In genomic region chr8:70609849-70610795, GRCm38 (mm10) we compare ENCODE assay signal across 7 mouse cellular contexts. TPM values are rescaled to one million over a fixed set of nuclear protein-coding genes. Genes with fewer than 3 reads are reported as not detected.
A peak's percentile ranks its signal among the peaks of the same experiment; 100 is the strongest.
DNase-seq lines count a peak whose midpoint lies in the region; ATAC-seq lines count a peak whose summit lies in the region.

No protein-coding gene starts in this region.

- 1% methylated on average over 45 of the region's 45 CpGs for WGBS in embryonic facial prominence, embryonic 10.5 days
- WGBS in intestine, embryonic 16.5 days, result under 1% methylated on average over 43 of the region's 45 CpGs
- WGBS in limb, embryonic 12.5 days, result under 1% methylated on average over 43 of the region's 45 CpGs
- WGBS in midbrain, embryonic 13.5 days, result under 1% methylated on average over 43 of the region's 45 CpGs

- H3K27ac ChIP-seq in embryonic facial prominence, embryonic 10.5 days (replicated peaks), result peak overlapping the region; percentile 97
- H3K27ac ChIP-seq in intestine, embryonic 16.5 days (ENCODE audit: low read length), result peak overlapping the region; percentile 99
- peak overlapping the region; percentile 99 for H3K27ac ChIP-seq in limb, embryonic 12.5 days
- H3K27ac ChIP-seq in midbrain, embryonic 13.5 days, result peak overlapping the region; percentile 90

- peak overlapping the region; percentile 89 for H3K9ac ChIP-seq in intestine, embryonic 16.5 days (ENCODE audit: low read depth, low read length)
- H3K9ac ChIP-seq in limb, embryonic 12.5 days (replicated peaks), result peak overlapping the region; percentile 77
- peak overlapping the region; percentile 64 for H3K9ac ChIP-seq in midbrain, embryonic 13.5 days (replicated peaks)

- DNase-seq in adrenal gland, adult 2 months, result peak; percentile 92
- peak; percentile 93 for DNase-seq in embryonic facial prominence, embryonic 10.5 days (ENCODE audit: low spot score)
- peak; percentile 66 for DNase-seq in spleen, adult 12 weeks (ENCODE audit: low spot score)

- H3K4me2 ChIP-seq in intestine, embryonic 16.5 days (ENCODE audit: low read depth, low read length), result peak overlapping the region; percentile 99
- H3K4me2 ChIP-seq in limb, embryonic 12.5 days, result peak overlapping the region; percentile 95
- H3K4me2 ChIP-seq in midbrain, embryonic 13.5 days (replicated peaks), result peak overlapping the region; percentile 81

- H3K9me3 ChIP-seq in embryonic facial prominence, embryonic 10.5 days, result no peaks in the 10 kb centered on the region
- no peaks in the 10 kb centered on the region for H3K9me3 ChIP-seq in intestine, embryonic 16.5 days (ENCODE audit: control insufficient read depth, low read length)
- no peaks in the 10 kb centered on the region for H3K9me3 ChIP-seq in limb, embryonic 12.5 days
- H3K9me3 ChIP-seq in midbrain, embryonic 13.5 days, result no peaks in the 10 kb centered on the region

- no peaks in the 10 kb centered on the region for H3K27me3 ChIP-seq in embryonic facial prominence, embryonic 10.5 days (replicated peaks; ENCODE audit: low read depth, poor library complexity, severe bottlenecking)
- H3K27me3 ChIP-seq in intestine, embryonic 16.5 days (replicated peaks; ENCODE audit: control insufficient read depth, insufficient read depth, low read length), result no peaks in the 10 kb centered on the region
- H3K27me3 ChIP-seq in limb, embryonic 12.5 days, result no peaks in the 10 kb centered on the region
- H3K27me3 ChIP-seq in midbrain, embryonic 13.5 days, result no peaks in the 10 kb centered on the region

- peak overlapping the region; percentile 89 for H3K4me3 ChIP-seq in embryonic facial prominence, embryonic 10.5 days
- peak overlapping the region; percentile 60 for H3K4me3 ChIP-seq in intestine, embryonic 16.5 days (ENCODE audit: low read length)
- H3K4me3 ChIP-seq in limb, embryonic 12.5 days (replicated peaks), result peak overlapping the region; percentile 81
- peak overlapping the region; percentile 77 for H3K4me3 ChIP-seq in midbrain, embryonic 13.5 days (replicated peaks)

- H3K36me3 ChIP-seq in embryonic facial prominence, embryonic 10.5 days (replicated peaks), result peaks cover 4% of the 10 kb centered on the region
- H3K36me3 ChIP-seq in intestine, embryonic 16.5 days (ENCODE audit: control insufficient read depth, insufficient read depth, low read length), result no peaks in the 10 kb centered on the region
- H3K36me3 ChIP-seq in limb, embryonic 12.5 days, result no peaks in the 10 kb centered on the region
- no peaks in the 10 kb centered on the region for H3K36me3 ChIP-seq in midbrain, embryonic 13.5 days

- peaks cover 68% of the 10 kb centered on the region for H3K4me1 ChIP-seq in embryonic facial prominence, embryonic 10.5 days
- peaks cover 40% of the 10 kb centered on the region for H3K4me1 ChIP-seq in intestine, embryonic 16.5 days (ENCODE audit: control insufficient read depth, insufficient read depth, low read length)
- H3K4me1 ChIP-seq in limb, embryonic 12.5 days (replicated peaks), result peaks cover 52% of the 10 kb centered on the region
- peaks cover 61% of the 10 kb centered on the region for H3K4me1 ChIP-seq in midbrain, embryonic 13.5 days (replicated peaks)

- peak; percentile 59 for ATAC-seq in granulocyte monocyte progenitor cell, adult 5-6 weeks (replicated peaks; ENCODE audit: poor library complexity, severe bottlenecking)
- peak; percentile 63 for ATAC-seq in intestine, embryonic 16.5 days
- peak; percentile 32 for ATAC-seq in limb, embryonic 12.5 days (ENCODE audit: insufficient number of reproducible peaks, insufficient read depth, low FRiP score, low TSS enrichment, low read depth)
- peak; percentile 8 for ATAC-seq in midbrain, embryonic 13.5 days

RNA-seq across cellular contexts. Expression of gene Ssbp4, which starts 1.4 kb away (rescaled TPM):
- 100 to 1,000 TPM in 1 of 2 experiments, 10 to 100 TPM in 1; 76.2 to 110 TPM for total RNA-seq in adrenal gland, adult 2 months (2021)
- polyA plus RNA-seq in adrenal gland, adult 2 months (2012; rRNA removed), result 476 and 593 TPM in 2 replicates
- 105 and 109 TPM in 2 replicates for polyA plus RNA-seq in embryonic facial prominence, embryonic 10.5 days (2016; fragmentation: Nextera tagmentation; extraction: Ambion mirVana)
- 53.8 and 75.4 TPM in 2 replicates for total RNA-seq in granulocyte monocyte progenitor cell, adult 5-6 weeks (2014; fragmentation: Nextera tagmentation)
- 35.2 and 87.9 TPM in 2 replicates for total RNA-seq in granulocyte monocyte progenitor cell, adult 5-6 weeks (2017)
- polyA plus RNA-seq in intestine, embryonic 16.5 days (2015; fragmentation: Nextera tagmentation; extraction: Ambion mirVana), result 63.2 and 73.9 TPM in 2 replicates
- polyA plus RNA-seq in limb, embryonic 12.5 days (2016; fragmentation: Nextera tagmentation; extraction: Ambion mirVana), result 137 and 151 TPM in 2 replicates
- 123 and 129 TPM in 2 replicates for polyA plus RNA-seq in midbrain, embryonic 13.5 days (2015; fragmentation: Nextera tagmentation; extraction: Ambion mirVana)

RNA-seq across cellular contexts. Expression of gene Lrrc25, which starts 5.8 kb away (rescaled TPM):
- 1 to 10 TPM; 1.8 to 3.6 TPM for total RNA-seq in adrenal gland, adult 2 months (2021)
- polyA plus RNA-seq in adrenal gland, adult 2 months (2012; rRNA removed), result 8.4 and 11.1 TPM in 2 replicates
- polyA plus RNA-seq in embryonic facial prominence, embryonic 10.5 days (2016; fragmentation: Nextera tagmentation; extraction: Ambion mirVana), result 0.77 and 0.79 TPM in 2 replicates
- total RNA-seq in granulocyte monocyte progenitor cell, adult 5-6 weeks (2014; fragmentation: Nextera tagmentation), result 2.9 and 5.2 TPM in 2 replicates
- total RNA-seq in granulocyte monocyte progenitor cell, adult 5-6 weeks (2017), result 1.1 and 3.1 TPM in 2 replicates
- 2.9 and 3.0 TPM in 2 replicates for polyA plus RNA-seq in intestine, embryonic 16.5 days (2015; fragmentation: Nextera tagmentation; extraction: Ambion mirVana)
- 0.76 and 1.2 TPM in 2 replicates for polyA plus RNA-seq in limb, embryonic 12.5 days (2016; fragmentation: Nextera tagmentation; extraction: Ambion mirVana)
- 1.1 and 1.2 TPM in 2 replicates for polyA plus RNA-seq in midbrain, embryonic 13.5 days (2015; fragmentation: Nextera tagmentation; extraction: Ambion mirVana)

RNA-seq across cellular contexts. Expression of gene Isyna1, which starts 15.9 kb away (rescaled TPM):
- total RNA-seq in adrenal gland, adult 2 months (2021), result 100 to 1,000 TPM; 103 to 199 TPM
- polyA plus RNA-seq in adrenal gland, adult 2 months (2012; rRNA removed), result 344 and 376 TPM in 2 replicates
- polyA plus RNA-seq in embryonic facial prominence, embryonic 10.5 days (2016; fragmentation: Nextera tagmentation; extraction: Ambion mirVana), result 184 and 187 TPM in 2 replicates
- total RNA-seq in granulocyte monocyte progenitor cell, adult 5-6 weeks (2014; fragmentation: Nextera tagmentation), result 30.8 and 66.6 TPM in 2 replicates
- total RNA-seq in granulocyte monocyte progenitor cell, adult 5-6 weeks (2017), result 35.2 and 38.6 TPM in 2 replicates
- 105 and 121 TPM in 2 replicates for polyA plus RNA-seq in intestine, embryonic 16.5 days (2015; fragmentation: Nextera tagmentation; extraction: Ambion mirVana)
- polyA plus RNA-seq in limb, embryonic 12.5 days (2016; fragmentation: Nextera tagmentation; extraction: Ambion mirVana), result 177 and 180 TPM in 2 replicates
- polyA plus RNA-seq in midbrain, embryonic 13.5 days (2015; fragmentation: Nextera tagmentation; extraction: Ambion mirVana), result 119 and 133 TPM in 2 replicates

RNA-seq across cellular contexts. Expression of gene Gdf15, which starts 22.1 kb away (rescaled TPM):
- total RNA-seq in adrenal gland, adult 2 months (2021), result 10 to 100 TPM in 1 of 2 experiments, 1 to 10 TPM in 1; 1.3 to 44.6 TPM
- polyA plus RNA-seq in adrenal gland, adult 2 months (2012; rRNA removed), result 18.5 and 22.2 TPM in 2 replicates
- polyA plus RNA-seq in embryonic facial prominence, embryonic 10.5 days (2016; fragmentation: Nextera tagmentation; extraction: Ambion mirVana), result 0.14 TPM in 1 of 2 replicates, not detected in the other
- total RNA-seq in granulocyte monocyte progenitor cell, adult 5-6 weeks (2014; fragmentation: Nextera tagmentation), result not detected in 2 replicates
- total RNA-seq in granulocyte monocyte progenitor cell, adult 5-6 weeks (2017), result 0.67 TPM in 1 of 2 replicates, not detected in the other
- polyA plus RNA-seq in intestine, embryonic 16.5 days (2015; fragmentation: Nextera tagmentation; extraction: Ambion mirVana), result 3.6 and 3.7 TPM in 2 replicates
- polyA plus RNA-seq in limb, embryonic 12.5 days (2016; fragmentation: Nextera tagmentation; extraction: Ambion mirVana), result 0.15 TPM in 1 of 2 replicates, not detected in the other
- polyA plus RNA-seq in midbrain, embryonic 13.5 days (2015; fragmentation: Nextera tagmentation; extraction: Ambion mirVana), result 0.30 TPM in 1 of 2 replicates, not detected in the other

RNA-seq across cellular contexts. Expression of gene Pgpep1, which starts 50.1 kb away (rescaled TPM):
- 100 to 1,000 TPM; 115 to 127 TPM for total RNA-seq in adrenal gland, adult 2 months (2021)
- 115 and 117 TPM in 2 replicates for polyA plus RNA-seq in adrenal gland, adult 2 months (2012; rRNA removed)
- 51.8 and 52.7 TPM in 2 replicates for polyA plus RNA-seq in embryonic facial prominence, embryonic 10.5 days (2016; fragmentation: Nextera tagmentation; extraction: Ambion mirVana)
- 8.5 and 31.0 TPM in 2 replicates for total RNA-seq in granulocyte monocyte progenitor cell, adult 5-6 weeks (2014; fragmentation: Nextera tagmentation)
- total RNA-seq in granulocyte monocyte progenitor cell, adult 5-6 weeks (2017), result 6.5 and 6.9 TPM in 2 replicates
- 88.3 and 101 TPM in 2 replicates for polyA plus RNA-seq in intestine, embryonic 16.5 days (2015; fragmentation: Nextera tagmentation; extraction: Ambion mirVana)
- polyA plus RNA-seq in limb, embryonic 12.5 days (2016; fragmentation: Nextera tagmentation; extraction: Ambion mirVana), result 45.7 and 53.9 TPM in 2 replicates
- 87.5 and 99.4 TPM in 2 replicates for polyA plus RNA-seq in midbrain, embryonic 13.5 days (2015; fragmentation: Nextera tagmentation; extraction: Ambion mirVana)

Comparison
In these comparisons a context has a peak if more than half of its experiments do, and no peak if none do; other contexts are left out.
1. Peak in every context shown above with its lines: DNase-seq, ATAC-seq, H3K4me3 ChIP-seq and H3K27ac ChIP-seq.
2. ATAC-seq: peak in every context shown above with its lines; median percentile 63 in intestine, embryonic 16.5 days; 59 in granulocyte monocyte progenitor cell, adult 5-6 weeks; 32 in limb, embryonic 12.5 days; 8 in midbrain, embryonic 13.5 days.